Mouse (Mus musculus) midbrain, embryonic 16.5 days (tissue): ENCODE results near the gene Kdm5b. TPM values are rescaled to one million over a fixed set of nuclear protein-coding genes. Genes with fewer than 3 reads are reported as not detected.
A peak's percentile ranks its signal among the peaks of the same experiment; 100 is the strongest.

Source experiments
- ATAC-seq: fragments of 200-750 bp; cut with Nextera tagmentation; 2 replicates; pipeline ENCODE4 v1.8.0; 2017; ENCODE audit warnings: moderate TSS enrichment
- H3K27ac ChIP-seq: fragments of 300-500 bp; sonication (generic); 2 replicates; pipeline ENCODE4 v1.5.1; 2014; ENCODE audit warnings: mild to moderate bottlenecking, low read length, mixed read lengths
- H3K27me3 ChIP-seq: fragments of 300-500 bp; sonication (generic); 2 replicates; pipeline ENCODE4 v1.6.1; 2014; ENCODE audit warnings: low read depth, low read length, mixed read lengths; ENCODE audit not compliant: control insufficient read depth, insufficient read depth
- H3K36me3 ChIP-seq: fragments of 300-500 bp; sonication (generic); 2 replicates; pipeline ENCODE4 v1.6.1; 2014; ENCODE audit warnings: mild to moderate bottlenecking, low read length, moderate library complexity, mixed read lengths; ENCODE audit not compliant: control insufficient read depth, insufficient read depth
- H3K4me1 ChIP-seq: fragments of 300-500 bp; sonication (generic); 2 replicates; pipeline ENCODE4 v1.6.1; 2014; ENCODE audit warnings: mild to moderate bottlenecking, low read length, mixed read lengths; ENCODE audit not compliant: control insufficient read depth, insufficient read depth
- H3K4me2 ChIP-seq: fragments of 300-500 bp; sonication (generic); 2 replicates; pipeline ENCODE4 v1.6.1; 2014; ENCODE audit warnings: mild to moderate bottlenecking, low read length, mixed read lengths
- H3K4me3 ChIP-seq: fragments of 300-500 bp; sonication (generic); 2 replicates; pipeline ENCODE4 v1.5.1; 2014; ENCODE audit warnings: low read depth, mild to moderate bottlenecking, low read length, moderate library complexity, mixed read lengths
- H3K9ac ChIP-seq: fragments of 300-500 bp; sonication (generic); 2 replicates; pipeline ENCODE4 v1.6.1; 2014; ENCODE audit warnings: low read depth, low read length, mixed read lengths
- H3K9me3 ChIP-seq: fragments of 300-500 bp; sonication (generic); replicated peaks from 2 replicates; pipeline ENCODE4 v1.6.1; 2014; ENCODE audit warnings: mild to moderate bottlenecking, low read length, mixed read lengths; ENCODE audit not compliant: control insufficient read depth, poor library complexity, severe bottlenecking
- WGBS: fragments of 180-500 bp; shearing (Covaris S2); extraction: QIAGEN DNeasy Blood & Tissue Kit; methylation state at CpG from one replicate; pipeline ENCODE4 v1.1.7; 2014; 5-methylcytosine and 5-hydroxymethylcytosine counted together
- polyA plus RNA-seq: library from polyadenylated mRNA; unstranded; fragments of >200 nt; fragmentation: Nextera tagmentation; extraction: Ambion mirVana; gene quantifications from 2 replicates; pipeline ENCODE4 v1.2.1, GENCODE M21; 2015

Gene Kdm5b
- polyA plus RNA-seq, 1 experiment from 2014 or later: 66.5 TPM

- no peak overlapping the region for H3K27ac ChIP-seq
- peaks cover 16% of the 10 kb centered on the region for H3K27me3 ChIP-seq
- H3K4me3 ChIP-seq: no peak overlapping the region
- peaks cover 25% of the 10 kb centered on the region for H3K4me1 ChIP-seq
- H3K9me3 ChIP-seq: no peaks in the 10 kb centered on the region
- 48% methylated on average over 13 of the region's 13 CpGs for WGBS
- no peaks in the 10 kb centered on the region for H3K36me3 ChIP-seq
- ATAC-seq: no peak
- no peak overlapping the region for H3K4me2 ChIP-seq
- H3K9ac ChIP-seq: no peak overlapping the region
These were observed 91.4 kb downstream of the Kdm5b start for GRCm38 (mm10) chr1:134651268-134651850.

GRCm38 (mm10) chr1:134651851-134652398 is 92.0 kb downstream of the Kdm5b start:
- Histone ChIP-seq H3K4me3 (no peak overlapping the region), H3K4me2 (no peak overlapping the region), H3K36me3 (no peaks in the 10 kb centered on the region), H3K9ac (no peak overlapping the region), H3K27me3 (peaks cover 16% of the 10 kb centered on the region), H3K27ac (no peak overlapping the region), H3K4me1 (peaks cover 22% of the 10 kb centered on the region), H3K9me3 (no peaks in the 10 kb centered on the region)
- WGBS: 18% methylated on average over 4 of the region's 4 CpGs
- ATAC-seq: 0 out of 2 replicates have a peak, but pooled peaks have one; percentile 49

- Histone ChIP-seq H3K4me2 (peak overlapping the region; percentile 10; the same call in 1 of the 2 replicates), H3K36me3 (no peaks in the 10 kb centered on the region), H3K4me3 (no peak overlapping the region), H3K4me1 (peaks cover 20% of the 10 kb centered on the region), H3K27me3 (peaks cover 2% of the 10 kb centered on the region), H3K27ac (no peak overlapping the region), H3K9ac (0 out of 2 replicates have a peak overlapping the region, but pooled peaks have one; percentile 10), H3K9me3 (no peaks in the 10 kb centered on the region)
- peak; percentile 61; the same call in 1 of the 2 replicates for ATAC-seq
- WGBS: 9% methylated on average over 10 of the region's 10 CpGs
These were observed 93.8 kb downstream of the Kdm5b start for GRCm38 (mm10) chr1:134653603-134654257.

GRCm38 (mm10) chr1:134658841-134659240 is 98.9 kb downstream of the Kdm5b start:
- Histone ChIP-seq H3K27me3 (no peaks in the 10 kb centered on the region), H3K27ac (no peak overlapping the region), H3K4me1 (peaks cover 4% of the 10 kb centered on the region), H3K9me3 (no peaks in the 10 kb centered on the region), H3K36me3 (no peaks in the 10 kb centered on the region), H3K4me3 (no peak overlapping the region), H3K4me2 (no peak overlapping the region), H3K9ac (no peak overlapping the region)
- 64% methylated on average over 7 of the region's 7 CpGs for WGBS
- ATAC-seq: no peak

DNA sequence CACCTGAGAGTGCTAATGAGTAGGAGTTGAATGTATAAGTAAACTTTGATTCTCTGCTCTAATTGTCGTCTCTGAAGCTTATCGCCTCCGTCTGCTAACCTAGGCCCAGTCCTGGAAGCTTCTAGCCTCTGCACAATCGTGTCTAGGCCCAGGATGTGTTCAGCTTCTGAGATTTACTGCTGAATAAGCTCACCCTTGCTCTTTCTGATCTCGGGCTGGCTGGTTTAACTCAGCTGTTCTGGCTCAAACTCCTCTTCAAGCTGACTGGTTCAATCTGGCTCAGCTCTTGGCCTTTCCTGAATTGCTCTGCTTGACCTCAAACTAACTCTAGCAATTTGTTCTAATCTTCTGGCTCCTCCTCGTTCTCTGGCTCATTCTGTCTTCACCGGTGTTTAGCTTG is 100.2 kb downstream of the Kdm5b start:
- ATAC-seq: no peak
- Histone ChIP-seq H3K36me3 (no peaks in the 10 kb centered on the region), H3K9me3 (no peaks in the 10 kb centered on the region), H3K9ac (no peak overlapping the region), H3K27ac (no peak overlapping the region), H3K4me2 (no peak overlapping the region), H3K27me3 (no peaks in the 10 kb centered on the region), H3K4me1 (no peaks in the 10 kb centered on the region), H3K4me3 (no peak overlapping the region)
- 68% methylated on average over 7 of the region's 7 CpGs for WGBS

- no peaks in the 10 kb centered on the region for H3K9me3 ChIP-seq
- no peaks in the 10 kb centered on the region for H3K4me1 ChIP-seq
- H3K9ac ChIP-seq: no peak overlapping the region
- no peaks in the 10 kb centered on the region for H3K36me3 ChIP-seq
- H3K27ac ChIP-seq: no peak overlapping the region
- ATAC-seq: no peak
- H3K4me3 ChIP-seq: no peak overlapping the region
- WGBS: 83% methylated on average over 10 of the region's 10 CpGs
- no peaks in the 10 kb centered on the region for H3K27me3 ChIP-seq
- H3K4me2 ChIP-seq: no peak overlapping the region
These were observed 111.5 kb downstream of the Kdm5b start for GRCm38 (mm10) chr1:134671234-134672070.

GRCm38 (mm10) chr1:134674312-134674711 is 114.3 kb downstream of the Kdm5b start:
- Histone ChIP-seq H3K4me1 (no peaks in the 10 kb centered on the region), H3K9ac (no peak overlapping the region), H3K9me3 (no peaks in the 10 kb centered on the region), H3K27me3 (no peaks in the 10 kb centered on the region), H3K4me2 (no peak overlapping the region), H3K36me3 (no peaks in the 10 kb centered on the region), H3K27ac (no peak overlapping the region), H3K4me3 (no peak overlapping the region)
- 43% methylated on average over 1 of the region's 1 CpGs for WGBS
- ATAC-seq: no peak

DNA sequence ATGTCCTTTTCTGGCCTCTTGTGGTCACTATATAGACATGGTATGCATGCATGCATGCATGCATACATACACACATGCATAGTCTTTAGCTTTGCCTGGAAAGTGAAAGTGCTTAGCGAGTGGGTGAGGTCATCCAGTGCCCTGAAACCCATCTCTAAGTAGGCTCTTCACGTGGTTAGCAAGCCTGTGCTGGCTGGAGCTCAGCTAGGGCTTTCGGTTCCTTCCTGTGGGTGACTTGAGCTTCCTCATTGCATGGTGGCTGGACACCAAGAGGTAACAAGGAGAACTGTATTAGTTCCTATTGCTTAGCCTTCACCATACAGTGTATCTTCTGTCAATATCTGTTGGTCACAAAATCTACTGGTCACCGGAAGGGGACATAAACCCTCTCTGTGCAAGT is 119.5 kb downstream of the Kdm5b start:
- 81% methylated on average over 4 of the region's 4 CpGs for WGBS
- 0 out of 2 replicates have a peak, but pooled peaks cover 2% of the 10 kb centered on the region for H3K4me1 ChIP-seq
- ATAC-seq: no peak

More for the DNA sequence above, 119.5 kb downstream of the Kdm5b start:
- Histone ChIP-seq H3K9ac (no peak overlapping the region), H3K4me2 (no peak overlapping the region), H3K9me3 (no peaks in the 10 kb centered on the region), H3K36me3 (no peaks in the 10 kb centered on the region), H3K4me3 (no peak overlapping the region), H3K27ac (no peak overlapping the region), H3K27me3 (no peaks in the 10 kb centered on the region)
